Mouse (Mus musculus): ENCODE results near the gene Szrd1.

- TF ChIP-seq CTCF (IDR thresholded peaks at IDR 0.05; ENCODE audit: control insufficient read depth, insufficient read depth, insufficient read length) (no peak), MYOG (IDR thresholded peaks at IDR 0.05; ENCODE audit: control insufficient read depth, extremely low read depth, insufficient read length) (no peak), USF1 (IDR thresholded peaks at IDR 0.05; ENCODE audit: low read depth) (no peak)
Measured at GRCm38 (mm10) chr4:141122663-141123062, 16.9 kb downstream of the Szrd1 start.

Measured in C2C12 (cell line).